Mouse (Mus musculus) activated CD4-positive, CD25-positive, alpha-beta regulatory T cell, adult 4 months (primary cell): ENCODE data around the gene Mtx1. TPM values are rescaled to one million over a fixed set of nuclear protein-coding genes. Genes with fewer than 3 reads are reported as not detected.

Experiments
- polyA plus RNA-seq, 2 experiments: library from polyadenylated mRNA; unstranded; fragments of 100-300 nt; shearing (Covaris generic); gene quantifications; one replicate each; pipeline ENCODE4 v1.2.1; 2017

The Mtx1 gene
- polyA plus RNA-seq, 2 experiments from 2014 or later, result 90.7 to 112 TPM

Other genes starting within 250 kb of the Mtx1 start
- 10 to 100 TPM; 54.4 to 70.3 TPM for gene Rusc1, start 133.8 kb downstream of the Mtx1 start, polyA plus RNA-seq
- gene Gm43738, start 126.0 kb downstream of the Mtx1 start, polyA plus RNA-seq, result under 1 TPM in 1 of 2 experiments, not detected in 1; 0.23 TPM
- 10 to 100 TPM; 75.1 to 83.8 TPM for gene Fdps, start 125.1 kb downstream of the Mtx1 start, polyA plus RNA-seq
- gene Pklr, start 90.9 kb downstream of the Mtx1 start, polyA plus RNA-seq, result not detected
- gene Hcn3, start 66.9 kb downstream of the Mtx1 start, polyA plus RNA-seq, result under 1 TPM; 0.50 to 0.69 TPM
- 10 to 100 TPM; 12.4 to 18.5 TPM for gene Clk2, start 62.3 kb downstream of the Mtx1 start, polyA plus RNA-seq
- 100 to 1,000 TPM; 160 to 182 TPM for gene Scamp3, start 49.6 kb downstream of the Mtx1 start, polyA plus RNA-seq
- gene Fam189b, start 43.9 kb downstream of the Mtx1 start, polyA plus RNA-seq, result 100 to 1,000 TPM; 158 to 168 TPM
- 10 to 100 TPM; 72.1 to 75.6 TPM for gene Gba, start 24.2 kb downstream of the Mtx1 start, polyA plus RNA-seq
- gene Thbs3, start 11.9 kb downstream of the Mtx1 start, polyA plus RNA-seq, result 1 to 10 TPM in 1 of 2 experiments, under 1 TPM in 1; 0.22 to 2.4 TPM
- gene Muc1, start 2.0 kb upstream of the Mtx1 start, polyA plus RNA-seq, result under 1 TPM; 0.88 to 0.97 TPM
- gene Krtcap2, start 18.9 kb upstream of the Mtx1 start, polyA plus RNA-seq, result 100 to 1,000 TPM; 275 to 319 TPM
- 1 to 10 TPM; 2.1 to 3.4 TPM for gene Trim46, start 19.2 kb upstream of the Mtx1 start, polyA plus RNA-seq
- 100 to 1,000 TPM; 124 to 160 TPM for gene Dpm3, start 32.3 kb upstream of the Mtx1 start, polyA plus RNA-seq
- 100 to 1,000 TPM; 195 to 254 TPM for gene Slc50a1, start 43.5 kb upstream of the Mtx1 start, polyA plus RNA-seq
- gene Efna1, start 54.1 kb upstream of the Mtx1 start, polyA plus RNA-seq, result not detected
- not detected for gene Efna3, start 95.9 kb upstream of the Mtx1 start, polyA plus RNA-seq
- under 1 TPM; 0.28 to 0.50 TPM for gene Efna4, start 110.9 kb upstream of the Mtx1 start, polyA plus RNA-seq
- gene Adam15, start 122.9 kb upstream of the Mtx1 start, polyA plus RNA-seq, result 10 to 100 TPM in 1 of 2 experiments, 1 to 10 TPM in 1; 7.7 to 12.7 TPM
- under 1 TPM in 1 of 2 experiments, not detected in 1; 0.15 TPM for gene Dcst2, start 134.9 kb upstream of the Mtx1 start, polyA plus RNA-seq
- gene Dcst1, start 138.2 kb upstream of the Mtx1 start, polyA plus RNA-seq, result under 1 TPM; 0.54 to 0.79 TPM
- gene Zbtb7b, start 167.7 kb upstream of the Mtx1 start, polyA plus RNA-seq, result 10 to 100 TPM; 13.2 to 16.5 TPM
- 1 to 10 TPM in 1 of 2 experiments, not detected in 1; 2.4 TPM for gene Lenep, start 175.7 kb upstream of the Mtx1 start, polyA plus RNA-seq
- gene Flad1, start 184.8 kb upstream of the Mtx1 start, polyA plus RNA-seq, result 10 to 100 TPM; 37.7 to 45.7 TPM
- 10 to 100 TPM; 70.8 to 92.3 TPM for gene Cks1b, start 191.3 kb upstream of the Mtx1 start, polyA plus RNA-seq
- gene Shc1, start 191.4 kb upstream of the Mtx1 start, polyA plus RNA-seq, result 10 to 100 TPM; 29.6 to 43.2 TPM
- gene Pygo2, start 203.1 kb upstream of the Mtx1 start, polyA plus RNA-seq, result 1 to 10 TPM; 8.6 to 9.6 TPM
- gene Pbxip1, start 209.6 kb upstream of the Mtx1 start, polyA plus RNA-seq, result 10 to 100 TPM; 35.6 to 47.3 TPM
- 10 to 100 TPM; 31.4 to 41.9 TPM for gene Pmvk, start 227.5 kb upstream of the Mtx1 start, polyA plus RNA-seq